Mouse (Mus musculus): Measurements from ENCODE around the gene Nedd9.

Gene Nedd9

DNA sequence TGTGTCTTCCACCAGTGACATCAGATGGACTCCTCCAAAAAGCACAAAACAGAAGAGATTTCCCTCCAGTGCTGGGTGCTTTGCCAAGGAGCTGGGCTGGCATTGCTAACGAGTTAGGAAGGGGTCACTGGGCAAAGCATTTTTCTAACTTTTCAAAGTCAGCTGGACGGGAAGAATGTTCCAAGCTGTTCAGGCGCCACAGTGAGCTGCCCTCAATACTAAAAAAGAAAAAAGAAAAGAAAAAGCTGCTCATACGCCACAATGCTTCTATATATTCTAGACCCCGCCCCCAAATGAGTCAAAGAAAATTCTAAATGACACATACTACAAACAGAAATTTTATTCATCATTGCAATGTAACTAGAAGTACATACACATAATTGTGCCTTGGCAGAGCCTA lies 148.0 kb downstream of the Nedd9 start:
- DNase-seq = peak in 1 of 2 experiments; percentile 45

DNA sequence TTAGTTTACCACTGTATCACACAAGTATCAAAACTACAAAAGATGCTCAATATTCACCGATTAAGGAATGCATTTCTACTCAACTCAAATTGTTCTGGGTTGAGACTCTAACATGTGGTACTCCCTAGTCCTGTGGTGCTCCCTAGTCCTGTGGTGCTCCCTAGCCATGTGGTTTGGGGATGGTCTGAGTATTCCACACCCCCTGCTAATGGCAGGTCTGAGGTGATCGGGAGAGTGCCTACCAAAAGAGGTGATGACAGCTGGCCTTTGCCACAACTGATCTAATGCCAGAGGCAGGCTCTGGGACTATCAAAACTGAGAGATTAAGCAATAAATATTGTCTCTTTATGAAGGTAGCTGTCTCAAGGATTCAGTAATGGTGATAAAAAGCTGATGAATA lies 149.8 kb downstream of the Nedd9 start:
- DNase-seq = no peak

- DNase-seq = peak; percentile 80 to 86
These were observed 150.9 kb downstream of the Nedd9 start for GRCm38 (mm10) chr13:41336260-41336659.

- peak in 1 of 2 experiments; percentile 32 for DNase-seq
These were observed 151.4 kb downstream of the Nedd9 start for GRCm38 (mm10) chr13:41335767-41336166.

GRCm38 (mm10) chr13:41334641-41335000 lies 152.5 kb downstream of the Nedd9 start:
- DNase-seq = peak in 1 of 2 experiments; percentile 51

- DNase-seq = peak in 1 of 2 experiments; percentile 28
These were observed 153.1 kb downstream of the Nedd9 start for GRCm38 (mm10) chr13:41333889-41334640.

DNA sequence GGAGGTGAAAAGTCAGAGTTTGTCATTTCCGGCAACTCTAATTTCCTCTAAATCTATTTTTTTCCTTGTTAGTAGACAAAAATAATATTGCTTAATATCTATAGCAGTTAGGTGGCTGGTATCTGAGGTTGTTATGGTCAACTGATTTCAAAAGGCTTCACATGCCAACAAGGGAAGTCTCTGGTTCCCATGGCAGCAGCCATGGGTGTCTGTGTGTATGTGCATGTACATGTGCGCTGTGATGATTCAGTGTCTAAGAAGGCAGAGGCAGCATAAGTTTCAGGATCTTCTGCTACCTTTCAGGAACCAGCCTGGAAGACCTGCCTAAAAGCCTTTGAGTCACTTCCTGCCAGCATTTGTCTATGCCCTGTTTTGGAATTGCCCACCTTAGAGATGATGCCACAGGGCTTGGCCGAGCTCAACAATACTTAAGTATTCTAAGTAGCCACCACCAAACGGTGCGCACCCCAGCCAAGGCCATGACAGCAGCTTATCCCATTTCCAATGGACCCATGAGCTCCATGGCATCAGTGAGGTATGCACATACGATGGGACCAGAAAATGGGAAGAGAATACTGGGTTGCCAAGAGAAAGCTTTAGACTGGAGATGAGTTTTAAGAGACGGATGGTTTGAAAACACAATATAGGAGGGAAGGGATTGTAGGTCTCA lies 155.4 kb downstream of the Nedd9 start:
- DNase-seq = no peak

DNA sequence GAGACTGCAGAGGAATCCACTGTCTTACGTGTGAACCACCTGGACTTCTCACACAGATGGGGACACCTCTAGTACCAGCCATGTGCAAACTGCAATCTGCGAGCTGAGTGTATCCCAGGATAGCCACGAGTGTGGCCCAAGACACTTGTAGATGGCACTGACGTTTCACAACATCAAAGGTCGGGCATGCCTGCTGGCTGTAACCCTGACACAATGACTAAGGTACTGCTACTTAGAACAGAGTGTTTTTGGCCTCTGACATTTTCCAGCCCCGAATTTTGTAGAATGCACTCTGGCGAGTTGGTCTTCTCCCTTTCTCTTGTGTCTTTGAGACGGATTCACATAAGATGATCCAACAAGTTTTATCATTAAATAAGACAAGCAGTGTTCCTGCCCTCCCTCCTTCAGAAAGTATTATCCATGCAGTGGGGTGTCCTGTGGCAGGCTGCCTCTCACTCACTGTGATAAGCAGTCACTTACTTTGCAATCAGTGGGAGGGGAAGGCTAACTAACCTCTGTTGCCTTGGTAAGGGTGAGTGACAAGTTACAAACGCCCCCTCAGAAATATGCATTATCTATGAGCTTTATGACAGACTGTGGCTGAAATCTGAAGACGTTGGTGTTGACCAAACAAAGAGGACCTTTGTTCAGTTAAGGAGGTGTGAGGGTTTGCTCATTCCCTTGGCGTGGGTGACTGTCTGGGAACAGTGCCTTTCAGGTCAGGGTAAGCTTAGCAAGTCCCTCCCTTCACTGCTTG lies 156.4 kb downstream of the Nedd9 start:
- DNase-seq = no peak

DNA sequence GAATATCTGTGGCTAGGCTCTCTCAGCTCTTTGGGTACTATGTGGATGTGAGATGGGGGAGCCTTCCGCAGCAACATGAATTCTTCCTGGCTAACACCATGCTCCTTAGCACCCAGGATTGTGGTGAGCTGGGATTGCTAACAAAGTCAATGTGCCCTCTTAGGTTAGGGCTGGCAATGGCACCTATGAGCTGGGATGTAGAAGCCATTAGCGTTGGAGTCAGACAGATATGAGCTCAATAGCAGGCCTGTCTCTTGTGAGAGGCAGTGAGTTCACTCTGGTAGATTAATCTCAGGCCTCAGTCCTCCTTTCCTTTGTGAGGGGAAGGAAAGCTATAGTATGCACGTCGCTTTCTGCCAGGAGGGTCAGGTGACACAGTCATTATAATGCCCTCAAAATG lies 157.1 kb downstream of the Nedd9 start:
- DNase-seq = no peak

DNA sequence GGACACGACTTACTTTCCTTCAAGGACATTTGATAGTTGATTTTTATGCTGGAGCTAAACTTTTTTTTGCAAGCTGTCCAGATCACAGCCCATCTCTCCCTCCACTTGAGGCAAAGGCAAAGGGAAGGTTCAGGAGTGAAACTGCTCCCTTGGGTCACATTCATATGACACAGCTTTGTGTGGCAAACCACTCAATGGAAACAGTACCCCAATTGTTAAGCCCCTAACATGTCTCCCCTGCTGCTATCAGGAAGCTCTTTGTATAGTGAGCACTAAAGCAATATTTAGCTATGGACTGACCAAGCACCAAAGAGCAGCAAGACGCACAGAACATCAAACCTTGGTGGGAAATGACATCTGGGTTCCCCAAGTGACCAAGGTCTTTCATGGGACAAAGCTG lies 158.7 kb downstream of the Nedd9 start:
- no peak for DNase-seq

DNA sequence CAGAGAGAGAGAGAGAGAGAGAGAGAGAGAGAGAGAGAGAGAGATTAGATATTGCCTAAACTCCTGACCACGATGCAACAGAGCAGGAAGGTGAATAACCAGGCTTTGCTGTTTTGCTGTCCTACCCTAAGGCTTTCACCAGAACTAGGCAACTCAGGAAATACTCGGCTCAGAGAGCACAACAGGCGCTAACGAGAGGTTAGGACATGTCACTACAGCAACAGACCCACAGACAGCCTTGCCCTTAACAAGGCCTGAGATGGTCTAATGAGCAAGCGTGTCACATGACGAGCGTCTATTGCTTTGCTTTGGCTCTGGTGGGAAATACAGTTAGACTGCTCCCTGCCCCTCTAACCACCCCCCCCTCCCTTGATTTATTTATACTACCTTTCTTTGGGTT lies 159.6 kb downstream of the Nedd9 start:
- no peak for DNase-seq

DNA sequence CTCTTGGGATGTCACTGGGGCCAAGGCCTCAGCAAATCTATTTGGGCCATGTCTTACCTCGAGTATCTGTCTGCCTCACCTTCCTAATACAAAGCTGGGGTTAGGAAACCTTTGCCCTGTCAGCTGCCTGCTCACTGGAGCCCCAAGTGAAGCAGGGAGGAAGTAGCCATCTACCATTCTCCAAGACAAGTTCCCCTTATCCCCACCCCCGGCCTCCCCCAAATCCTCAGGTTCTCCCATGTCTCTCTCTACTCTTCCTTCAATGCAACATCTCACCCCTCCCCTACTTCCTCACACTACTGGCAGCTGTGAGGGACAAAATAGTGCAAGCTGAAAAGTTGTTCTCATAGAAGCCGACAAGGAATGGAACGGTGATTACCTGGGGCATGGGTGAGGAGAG lies 161.0 kb downstream of the Nedd9 start:
- no peak for DNase-seq

- no peak for DNase-seq
These were observed 161.8 kb downstream of the Nedd9 start for GRCm38 (mm10) chr13:41325346-41325745.

DNA sequence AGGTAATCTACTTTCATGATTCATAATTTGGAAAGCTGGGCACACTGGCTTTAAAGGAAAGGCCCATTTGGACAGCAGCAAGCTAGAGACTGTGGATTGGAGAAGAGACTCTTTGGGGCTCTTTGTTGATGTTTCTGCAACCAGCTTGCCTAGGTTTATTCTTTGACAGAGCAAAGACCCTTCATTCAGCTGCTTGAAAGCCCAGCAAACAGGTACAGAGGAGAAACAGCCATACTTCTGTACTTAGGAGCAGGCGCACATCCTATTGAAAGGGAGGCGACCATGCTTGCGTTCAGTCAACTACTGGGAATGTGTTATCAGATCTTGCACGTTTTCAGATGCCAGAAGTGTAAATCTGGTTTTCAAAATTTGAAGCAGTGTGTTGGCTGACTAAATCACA lies 162.5 kb downstream of the Nedd9 start:
- no peak for DNase-seq

DNA sequence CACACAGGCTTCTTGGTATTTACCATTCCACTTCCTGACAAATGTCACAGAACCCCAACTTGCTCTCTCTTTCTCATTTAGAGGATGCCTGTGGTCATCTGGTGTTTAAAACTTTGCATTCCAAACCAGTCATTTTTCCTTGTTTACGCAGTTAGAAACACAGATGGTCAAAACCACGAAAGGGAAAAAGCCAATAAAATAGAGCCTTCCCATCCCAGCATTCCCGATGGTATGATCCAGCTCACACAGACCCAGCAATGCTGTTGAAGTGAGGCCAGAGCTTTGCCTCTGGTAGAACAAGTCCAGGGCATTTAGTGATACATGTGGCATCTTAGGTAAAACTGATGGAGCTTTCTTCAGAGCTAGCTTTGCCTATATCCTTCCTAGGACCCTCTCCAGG lies 165.7 kb downstream of the Nedd9 start:
- DNase-seq = no peak

DNA sequence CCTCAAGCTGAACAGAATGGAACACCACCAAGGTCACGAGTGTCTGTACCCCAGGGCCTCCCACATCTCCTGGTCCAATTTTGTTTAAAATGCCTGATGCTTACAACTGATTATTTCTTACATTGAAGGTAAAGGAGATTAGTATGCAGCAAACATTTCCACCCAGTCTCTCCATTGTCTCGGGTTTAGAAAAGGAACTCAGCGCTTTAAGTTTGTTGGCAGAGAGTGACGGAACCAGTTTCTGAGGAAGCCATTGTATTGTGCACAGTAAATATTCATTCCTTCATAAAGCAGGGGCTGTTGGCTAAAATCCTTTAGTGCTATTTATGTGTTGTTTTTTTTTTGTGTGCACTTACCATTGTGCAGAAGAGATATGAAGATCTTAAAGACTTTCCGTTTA lies 166.4 kb downstream of the Nedd9 start:
- DNase-seq = no peak

DNA sequence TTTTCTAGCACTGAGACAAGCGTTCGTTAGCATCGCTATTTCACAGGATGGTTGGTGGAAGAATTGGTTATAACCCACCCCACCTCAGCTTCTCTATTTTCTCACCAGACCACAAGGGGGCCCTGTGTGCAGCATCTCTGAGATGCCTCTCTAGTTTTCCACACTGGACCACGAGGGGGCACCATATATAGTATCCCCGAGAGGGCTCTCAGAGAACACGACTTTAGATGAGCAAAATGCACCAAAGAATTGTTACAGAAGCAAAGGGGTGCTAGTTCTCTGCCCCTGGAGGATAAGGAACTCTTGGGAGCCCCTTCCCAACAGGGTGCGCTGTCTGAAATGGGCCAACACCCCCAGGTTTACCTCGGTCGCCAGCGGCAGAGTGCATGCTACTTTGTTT lies 184.4 kb downstream of the Nedd9 start:
- DNase-seq = peak; percentile 90

- DNase-seq = no peak
These were observed 187.1 kb downstream of the Nedd9 start for GRCm38 (mm10) chr13:41300037-41300436.

GRCm38 (mm10) chr13:41298996-41299395 lies 188.2 kb downstream of the Nedd9 start:
- no peak for DNase-seq

- DNase-seq = no peak
These were observed 188.6 kb downstream of the Nedd9 start for GRCm38 (mm10) chr13:41298533-41298932.

GRCm38 (mm10) chr13:41296396-41296795 lies 190.8 kb downstream of the Nedd9 start:
- no peak for DNase-seq

- peak in 1 of 2 experiments; percentile 10 for DNase-seq
These were observed 191.3 kb downstream of the Nedd9 start for GRCm38 (mm10) chr13:41295886-41296285.

DNA sequence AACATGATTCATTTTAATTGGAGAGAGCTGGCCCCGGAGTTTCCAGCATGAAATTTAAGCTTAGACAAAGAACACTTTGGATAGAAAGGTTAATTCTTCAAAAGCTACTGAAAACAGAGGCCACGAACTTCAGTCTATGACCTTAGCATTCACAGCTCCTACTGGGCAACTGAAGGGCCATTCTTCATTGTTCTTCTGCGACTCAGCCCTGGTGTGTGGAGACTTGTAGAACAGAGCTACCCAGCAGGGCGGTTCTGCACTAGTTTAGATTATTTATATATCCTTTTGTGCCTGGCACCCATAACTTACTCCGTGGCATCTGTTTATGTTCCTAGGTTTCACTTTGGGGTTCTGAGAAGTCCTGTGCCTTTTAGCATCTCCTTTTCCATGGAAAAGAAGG lies 193.6 kb downstream of the Nedd9 start:
- no peak for DNase-seq

DNA sequence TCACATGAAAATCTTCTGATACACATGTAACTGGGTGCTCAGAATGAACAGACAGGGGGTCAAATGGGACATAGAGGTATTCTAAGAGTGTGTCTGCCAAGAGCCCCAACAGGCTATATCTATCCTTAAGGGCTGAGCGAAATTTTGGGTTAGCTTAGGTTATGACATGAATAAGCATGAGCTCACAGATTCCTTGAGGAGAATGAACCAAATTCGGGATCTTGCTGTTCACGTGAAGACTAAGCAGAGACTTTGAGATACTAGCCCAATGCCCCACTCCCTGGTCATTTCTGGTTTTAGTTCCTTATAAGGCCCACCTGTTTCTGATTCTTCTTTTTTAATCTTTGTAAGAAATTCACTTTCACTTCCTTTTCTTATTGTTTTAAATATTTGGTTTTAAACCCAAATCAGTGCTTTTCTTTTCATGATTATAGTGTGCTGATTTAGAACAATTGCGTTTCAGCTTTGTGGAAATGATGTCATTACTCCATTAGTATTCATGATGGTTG lies 195.6 kb downstream of the Nedd9 start:
- no peak for DNase-seq
